Mouse (Mus musculus): ENCODE measurements around the gene Otos. TPM values are rescaled to one million over a fixed set of nuclear protein-coding genes. Genes with fewer than 3 reads are reported as not detected.

Gene Otos
- 0.33 and 0.39 TPM in 2 replicates for polyA plus RNA-seq (2015; fragmentation: Nextera tagmentation; extraction: Ambion mirVana)

GRCm38 (mm10) chr1:92648673-92649072, at the start of gene Otos:
TSS of gene Otos (minus strand) at chr1:92648841.
- peaks cover 14% of the 10 kb centered on the region; the same call in 1 of the 2 replicates for H3K27me3 ChIP-seq
- no peak within 1 kb of the TSS for H3K27ac ChIP-seq
- H3K4me2 ChIP-seq = peak within 1 kb of the TSS; percentile 34; the same call in 1 of the 2 replicates
- H3K4me1 ChIP-seq = peaks cover 15% of the 10 kb centered on the region; the same call in 1 of the 2 replicates
- no peaks in the 10 kb centered on the region for H3K36me3 ChIP-seq
- no peak within 1 kb of the TSS for H3K9ac ChIP-seq
- no peak within 1 kb of the TSS for H3K4me3 ChIP-seq (replicated peaks)
- 23% methylated on average over 8 of the region's 8 CpGs for WGBS
- peak; percentile 29; the same call in 1 of the 2 replicates for ATAC-seq (replicated peaks; ENCODE audit: low FRiP score)
- H3K9me3 ChIP-seq (replicated peaks) = no peaks in the 10 kb centered on the region

GRCm38 (mm10) chr1:92696848-92697247, 48.2 kb upstream of the Otos start:
- peaks cover 29% of the 10 kb centered on the region for H3K4me1 ChIP-seq
- no peak overlapping the region for H3K4me2 ChIP-seq
- no peaks in the 10 kb centered on the region for H3K36me3 ChIP-seq
- WGBS = 36% methylated on average over 4 of the region's 4 CpGs
- no peak overlapping the region for H3K9ac ChIP-seq
- H3K27ac ChIP-seq = no peak overlapping the region
- H3K9me3 ChIP-seq (replicated peaks) = no peaks in the 10 kb centered on the region
- no peak overlapping the region for H3K4me3 ChIP-seq (replicated peaks)
- ATAC-seq (replicated peaks; ENCODE audit: low FRiP score) = no peak
- no peaks in the 10 kb centered on the region for H3K27me3 ChIP-seq

- no peak overlapping the region for H3K4me3 ChIP-seq (replicated peaks)
- WGBS = 90% methylated on average over 5 of the region's 5 CpGs
- no peaks in the 10 kb centered on the region for H3K9me3 ChIP-seq (replicated peaks)
- ATAC-seq (replicated peaks; ENCODE audit: low FRiP score) = no peak
- H3K27me3 ChIP-seq = no peaks in the 10 kb centered on the region
- H3K27ac ChIP-seq = no peak overlapping the region
- H3K4me1 ChIP-seq = peaks cover 22% of the 10 kb centered on the region
- no peak overlapping the region for H3K9ac ChIP-seq
- H3K4me2 ChIP-seq = no peak overlapping the region
- H3K36me3 ChIP-seq = no peaks in the 10 kb centered on the region
Measured at GRCm38 (mm10) chr1:92695751-92696150, 47.1 kb upstream of the Otos start.

- ATAC-seq (replicated peaks; ENCODE audit: low FRiP score) = no peak
- no peak overlapping the region for H3K4me2 ChIP-seq
- no peak overlapping the region for H3K4me3 ChIP-seq (replicated peaks)
- no peaks in the 10 kb centered on the region for H3K36me3 ChIP-seq
- peaks cover 15% of the 10 kb centered on the region for H3K4me1 ChIP-seq
- no peak overlapping the region for H3K27ac ChIP-seq
- no peak overlapping the region for H3K9ac ChIP-seq
- 84% methylated on average over 3 of the region's 3 CpGs for WGBS
- H3K9me3 ChIP-seq (replicated peaks) = no peaks in the 10 kb centered on the region
- peaks cover 3% of the 10 kb centered on the region; the same call in 1 of the 2 replicates for H3K27me3 ChIP-seq
Measured at GRCm38 (mm10) chr1:92691166-92691844, 42.7 kb upstream of the Otos start.

GRCm38 (mm10) chr1:92686994-92687393, 38.4 kb upstream of the Otos start:
- H3K4me2 ChIP-seq = peak overlapping the region; percentile 3; the same call in 1 of the 2 replicates
- peaks cover 3% of the 10 kb centered on the region; the same call in 1 of the 2 replicates for H3K27me3 ChIP-seq
- H3K9ac ChIP-seq = no peak overlapping the region
- no peaks in the 10 kb centered on the region for H3K36me3 ChIP-seq
- H3K9me3 ChIP-seq (replicated peaks) = no peaks in the 10 kb centered on the region
- peaks cover 31% of the 10 kb centered on the region for H3K4me1 ChIP-seq
- WGBS = 14% methylated on average over 8 of the region's 8 CpGs
- peak overlapping the region; percentile 52; the same call in 1 of the 2 replicates for H3K27ac ChIP-seq
- no peak overlapping the region for H3K4me3 ChIP-seq (replicated peaks)
- peak; percentile 63; the same call in 1 of the 2 replicates for ATAC-seq (replicated peaks; ENCODE audit: low FRiP score)

- Histone ChIP-seq H3K9me3 (replicated peaks) (no peaks in the 10 kb centered on the region), H3K27ac (peak overlapping the region; percentile 27; the same call in 1 of the 2 replicates)
Measured at GRCm38 (mm10) chr1:92683151-92683550, 34.5 kb upstream of the Otos start.

GRCm38 (mm10) chr1:92680668-92681603, 32.3 kb upstream of the Otos start:
- Histone ChIP-seq H3K27ac (peak overlapping the region; percentile 67), H3K4me3 (replicated peaks) (0 out of 2 replicates have a peak overlapping the region, but pooled peaks have one; percentile 5), H3K27me3 (no peaks in the 10 kb centered on the region), H3K9me3 (replicated peaks) (no peaks in the 10 kb centered on the region), H3K4me2 (peak overlapping the region; percentile 35), H3K9ac (no peak overlapping the region), H3K36me3 (no peaks in the 10 kb centered on the region), H3K4me1 (peaks cover 35% of the 10 kb centered on the region)
- WGBS = 16% methylated on average over 16 of the region's 16 CpGs
- ATAC-seq (replicated peaks; ENCODE audit: low FRiP score) = peak; percentile 90

More at GRCm38 (mm10) chr1:92683151-92683550, 34.5 kb upstream of the Otos start:
- H3K4me2 ChIP-seq = no peak overlapping the region
- H3K36me3 ChIP-seq = no peaks in the 10 kb centered on the region
- H3K4me1 ChIP-seq = peaks cover 50% of the 10 kb centered on the region
- H3K27me3 ChIP-seq = peaks cover 3% of the 10 kb centered on the region; the same call in 1 of the 2 replicates
- no peak overlapping the region for H3K4me3 ChIP-seq (replicated peaks)
- 89% methylated on average over 8 of the region's 8 CpGs for WGBS
- no peak overlapping the region for H3K9ac ChIP-seq
- no peak for ATAC-seq (replicated peaks; ENCODE audit: low FRiP score)

GRCm38 (mm10) chr1:92678757-92679156, 30.1 kb upstream of the Otos start:
- 88% methylated on average over 5 of the region's 5 CpGs for WGBS
- Histone ChIP-seq H3K36me3 (no peaks in the 10 kb centered on the region), H3K9ac (no peak overlapping the region), H3K27me3 (0 out of 2 replicates have a peak, but pooled peaks cover 4% of the 10 kb centered on the region), H3K9me3 (replicated peaks) (no peaks in the 10 kb centered on the region), H3K27ac (no peak overlapping the region), H3K4me3 (replicated peaks) (no peak overlapping the region), H3K4me1 (peaks cover 34% of the 10 kb centered on the region), H3K4me2 (no peak overlapping the region)
- ATAC-seq (replicated peaks; ENCODE audit: low FRiP score) = no peak

GRCm38 (mm10) chr1:92676676-92676975, 28.0 kb upstream of the Otos start:
- WGBS = 54% methylated on average over 3 of the region's 3 CpGs

GRCm38 (mm10) chr1:92675932-92676675, 27.5 kb upstream of the Otos start:
- peaks cover 15% of the 10 kb centered on the region for H3K4me1 ChIP-seq
- no peak overlapping the region for H3K4me2 ChIP-seq
- WGBS = 73% methylated on average over 10 of the region's 10 CpGs
- no peaks in the 10 kb centered on the region for H3K9me3 ChIP-seq (replicated peaks)
- 0 out of 2 replicates have a peak, but pooled peaks have one; percentile 24 for ATAC-seq (replicated peaks; ENCODE audit: low FRiP score)
- H3K4me3 ChIP-seq (replicated peaks) = no peak overlapping the region
- no peak overlapping the region for H3K9ac ChIP-seq
- 0 out of 2 replicates have a peak, but pooled peaks cover 4% of the 10 kb centered on the region for H3K27me3 ChIP-seq
- peak overlapping the region; percentile 48; the same call in 1 of the 2 replicates for H3K27ac ChIP-seq
- H3K36me3 ChIP-seq = no peaks in the 10 kb centered on the region

More at GRCm38 (mm10) chr1:92676676-92676975, 28.0 kb upstream of the Otos start:
- H3K4me1 ChIP-seq = peaks cover 19% of the 10 kb centered on the region
- H3K4me3 ChIP-seq (replicated peaks) = no peak overlapping the region
- H3K27me3 ChIP-seq = 0 out of 2 replicates have a peak, but pooled peaks cover 4% of the 10 kb centered on the region
- ATAC-seq (replicated peaks; ENCODE audit: low FRiP score) = no peak
- no peak overlapping the region for H3K9ac ChIP-seq
- no peak overlapping the region for H3K4me2 ChIP-seq
- H3K36me3 ChIP-seq = no peaks in the 10 kb centered on the region
- H3K9me3 ChIP-seq (replicated peaks) = no peaks in the 10 kb centered on the region
- H3K27ac ChIP-seq = 0 out of 2 replicates have a peak overlapping the region, but pooled peaks have one; percentile 48

- H3K4me1 ChIP-seq = peaks cover 4% of the 10 kb centered on the region; the same call in 1 of the 2 replicates
- H3K27ac ChIP-seq = no peak overlapping the region
- WGBS = 80% methylated on average over 5 of the region's 5 CpGs
- no peak overlapping the region for H3K9ac ChIP-seq
- H3K36me3 ChIP-seq = no peaks in the 10 kb centered on the region
- H3K9me3 ChIP-seq (replicated peaks) = no peaks in the 10 kb centered on the region
- 0 out of 2 replicates have a peak, but pooled peaks cover 4% of the 10 kb centered on the region for H3K27me3 ChIP-seq
- no peak overlapping the region for H3K4me3 ChIP-seq (replicated peaks)
- no peak overlapping the region for H3K4me2 ChIP-seq
- no peak for ATAC-seq (replicated peaks; ENCODE audit: low FRiP score)
Measured at GRCm38 (mm10) chr1:92673258-92673782, 24.7 kb upstream of the Otos start.

Measured in kidney, embryonic 15.5 days (tissue).